Mouse (Mus musculus): ENCODE results near the gene Cpe.

The Cpe gene

GRCm38 (mm10) chr8:64648063-64648462 is 44.8 kb downstream of the Cpe start:
- Histone ChIP-seq H3K4me1 (replicated peaks; ENCODE audit: low read depth, low read length) (peaks cover 6% of the 10 kb centered on the region; the same call in 1 of the 2 replicates), H3K36me3 (ENCODE audit: insufficient read depth, low read length) (no peaks in the 10 kb centered on the region), H3K4me3 (replicated peaks; ENCODE audit: low read length) (no peak overlapping the region), H3K9me3 (ENCODE audit: low read length) (no peaks in the 10 kb centered on the region), H3K27me3 (ENCODE audit: insufficient read depth, low read length) (no peaks in the 10 kb centered on the region)
- TF ChIP-seq NANOG (IDR thresholded peaks at IDR 0.05; ENCODE audit: borderline replicate concordance, low read length), result no peak

- Histone ChIP-seq H3K4me1 (replicated peaks; ENCODE audit: low read depth, low read length) (peaks cover under 1% of the 10 kb centered on the region; the same call in 1 of the 2 replicates), H3K9me3 (ENCODE audit: low read length) (no peaks in the 10 kb centered on the region), H3K27me3 (ENCODE audit: insufficient read depth, low read length) (no peaks in the 10 kb centered on the region), H3K36me3 (ENCODE audit: insufficient read depth, low read length) (no peaks in the 10 kb centered on the region), H3K4me3 (replicated peaks; ENCODE audit: low read length) (no peak overlapping the region)
- no peak for TF ChIP-seq NANOG (IDR thresholded peaks at IDR 0.05; ENCODE audit: borderline replicate concordance, low read length)
Observed at GRCm38 (mm10) chr8:64647148-64647547, 45.7 kb downstream of the Cpe start.

GRCm38 (mm10) chr8:64646421-64646820 is 46.4 kb downstream of the Cpe start:
- H3K27me3 ChIP-seq (ENCODE audit: insufficient read depth, low read length), result no peaks in the 10 kb centered on the region

GRCm38 (mm10) chr8:64644108-64645005 is 48.5 kb downstream of the Cpe start:
- H3K27me3 ChIP-seq (ENCODE audit: insufficient read depth, low read length), result no peaks in the 10 kb centered on the region
- peaks cover 13% of the 10 kb centered on the region for H3K4me1 ChIP-seq (replicated peaks; ENCODE audit: low read depth, low read length)
- no peaks in the 10 kb centered on the region for H3K36me3 ChIP-seq (ENCODE audit: insufficient read depth, low read length)
- TF ChIP-seq NANOG (IDR thresholded peaks at IDR 0.05; ENCODE audit: borderline replicate concordance, low read length) (no peak), CTCF (conservative IDR thresholded peaks at IDR 0.05; ENCODE audit: low read length) (no peak), POU5F1 (IDR thresholded peaks at IDR 0.05; ENCODE audit: borderline replicate concordance, low read length) (no peak)
- no peaks in the 10 kb centered on the region for H3K9me3 ChIP-seq (ENCODE audit: low read length)
- no peak overlapping the region for H3K4me3 ChIP-seq (replicated peaks; ENCODE audit: low read length)

More at GRCm38 (mm10) chr8:64646421-64646820, 46.4 kb downstream of the Cpe start:
- no peak for TF ChIP-seq POU5F1 (IDR thresholded peaks at IDR 0.05; ENCODE audit: borderline replicate concordance, low read length)
- no peak for TF ChIP-seq CTCF (conservative IDR thresholded peaks at IDR 0.05; ENCODE audit: low read length)
- TF ChIP-seq NANOG (IDR thresholded peaks at IDR 0.05; ENCODE audit: borderline replicate concordance, low read length), result no peak
- H3K4me3 ChIP-seq (replicated peaks; ENCODE audit: low read length), result no peak overlapping the region
- H3K36me3 ChIP-seq (ENCODE audit: insufficient read depth, low read length), result no peaks in the 10 kb centered on the region
- H3K4me1 ChIP-seq (replicated peaks; ENCODE audit: low read depth, low read length), result no peaks in the 10 kb centered on the region
- H3K9me3 ChIP-seq (ENCODE audit: low read length), result no peaks in the 10 kb centered on the region

- Histone ChIP-seq H3K9me3 (ENCODE audit: low read length) (no peaks in the 10 kb centered on the region), H3K36me3 (ENCODE audit: insufficient read depth, low read length) (no peaks in the 10 kb centered on the region), H3K27me3 (ENCODE audit: insufficient read depth, low read length) (no peaks in the 10 kb centered on the region), H3K4me1 (replicated peaks; ENCODE audit: low read depth, low read length) (peaks cover 13% of the 10 kb centered on the region), H3K4me3 (replicated peaks; ENCODE audit: low read length) (no peak overlapping the region)
- TF ChIP-seq NANOG (IDR thresholded peaks at IDR 0.05; ENCODE audit: borderline replicate concordance, low read length) (no peak), CTCF (conservative IDR thresholded peaks at IDR 0.05; ENCODE audit: low read length) (no peak), POU5F1 (IDR thresholded peaks at IDR 0.05; ENCODE audit: borderline replicate concordance, low read length) (no peak)
Observed at GRCm38 (mm10) chr8:64643382-64643781, 49.5 kb downstream of the Cpe start.

GRCm38 (mm10) chr8:64642799-64643198 is 50.1 kb downstream of the Cpe start:
- Histone ChIP-seq H3K36me3 (ENCODE audit: insufficient read depth, low read length) (no peaks in the 10 kb centered on the region), H3K9me3 (ENCODE audit: low read length) (no peaks in the 10 kb centered on the region), H3K4me3 (replicated peaks; ENCODE audit: low read length) (no peak overlapping the region), H3K4me1 (replicated peaks; ENCODE audit: low read depth, low read length) (peaks cover 18% of the 10 kb centered on the region), H3K27me3 (ENCODE audit: insufficient read depth, low read length) (no peaks in the 10 kb centered on the region)
- no peak for TF ChIP-seq CTCF (conservative IDR thresholded peaks at IDR 0.05; ENCODE audit: low read length)
- no peak for TF ChIP-seq POU5F1 (IDR thresholded peaks at IDR 0.05; ENCODE audit: borderline replicate concordance, low read length)
- no peak for TF ChIP-seq NANOG (IDR thresholded peaks at IDR 0.05; ENCODE audit: borderline replicate concordance, low read length)

GRCm38 (mm10) chr8:64640599-64640998 is 52.3 kb downstream of the Cpe start:
- TF ChIP-seq NANOG (IDR thresholded peaks at IDR 0.05; ENCODE audit: borderline replicate concordance, low read length) (no peak), CTCF (conservative IDR thresholded peaks at IDR 0.05; ENCODE audit: low read length) (no peak), POU5F1 (IDR thresholded peaks at IDR 0.05; ENCODE audit: borderline replicate concordance, low read length) (no peak)
- Histone ChIP-seq H3K27me3 (ENCODE audit: insufficient read depth, low read length) (no peaks in the 10 kb centered on the region), H3K9me3 (ENCODE audit: low read length) (no peaks in the 10 kb centered on the region), H3K4me1 (replicated peaks; ENCODE audit: low read depth, low read length) (peaks cover 34% of the 10 kb centered on the region), H3K4me3 (replicated peaks; ENCODE audit: low read length) (no peak overlapping the region), H3K36me3 (ENCODE audit: insufficient read depth, low read length) (no peaks in the 10 kb centered on the region)

- Histone ChIP-seq H3K4me1 (replicated peaks; ENCODE audit: low read depth, low read length) (peaks cover 42% of the 10 kb centered on the region), H3K9me3 (ENCODE audit: low read length) (no peaks in the 10 kb centered on the region), H3K27me3 (ENCODE audit: insufficient read depth, low read length) (no peaks in the 10 kb centered on the region), H3K4me3 (replicated peaks; ENCODE audit: low read length) (no peak overlapping the region), H3K36me3 (ENCODE audit: insufficient read depth, low read length) (no peaks in the 10 kb centered on the region)
- TF ChIP-seq NANOG (IDR thresholded peaks at IDR 0.05; ENCODE audit: borderline replicate concordance, low read length), result no peak
- TF ChIP-seq CTCF (conservative IDR thresholded peaks at IDR 0.05; ENCODE audit: low read length), result no peak
- no peak for TF ChIP-seq POU5F1 (IDR thresholded peaks at IDR 0.05; ENCODE audit: borderline replicate concordance, low read length)
Observed at GRCm38 (mm10) chr8:64639676-64640075, 53.2 kb downstream of the Cpe start.

GRCm38 (mm10) chr8:64634901-64635300 is 58.0 kb downstream of the Cpe start:
- Histone ChIP-seq H3K27me3 (ENCODE audit: insufficient read depth, low read length) (no peaks in the 10 kb centered on the region), H3K4me3 (replicated peaks; ENCODE audit: low read length) (no peak overlapping the region), H3K36me3 (ENCODE audit: insufficient read depth, low read length) (no peaks in the 10 kb centered on the region), H3K4me1 (replicated peaks; ENCODE audit: low read depth, low read length) (peaks cover 74% of the 10 kb centered on the region), H3K9me3 (ENCODE audit: low read length) (no peaks in the 10 kb centered on the region)
- TF ChIP-seq CTCF (conservative IDR thresholded peaks at IDR 0.05; ENCODE audit: low read length), result no peak
